Mouse (Mus musculus) bone marrow, adult 2 months (tissue): ENCODE results near the gene Tbc1d17.

Experiments used
- CTCF ChIP-seq: fragments of 200-500 bp; IDR thresholded peaks from 2 replicates; pipeline ENCODE4 v1.5.1; 2011; ENCODE audit warnings: low read length, control low read depth; ENCODE audit not compliant: control insufficient read depth, insufficient read depth
- POLR2A ChIP-seq: fragments of 200-500 bp; IDR thresholded peaks from 2 replicates; pipeline ENCODE4 v1.6.1; 2011; ENCODE audit warnings: low read depth, mild to moderate bottlenecking, control low read depth, low read length, borderline replicate concordance; ENCODE audit not compliant: control insufficient read depth

GRCm38 (mm10) chr7:44828706-44829105 is 20.2 kb downstream of the Tbc1d17 start:
- TF ChIP-seq CTCF (no peak), POLR2A (no peak)
